In genomic region chr1:73968712-73969511, GRCm38 (mm10) we compare ENCODE assay signal across 9 mouse cellular contexts.
DNase-seq lines count a peak whose midpoint lies in the region; ATAC-seq and TF ChIP-seq lines count a peak whose summit lies in the region.
"Had no signal": no experiment of that assay in that cellular context is flagged by ENCODE, and none has a peak within 500 bp of the region (broad histone marks: within the 10 kb centered on the region; RNA-seq: fewer than 3 reads in every experiment).

No protein-coding gene starts in this region.

- 21% methylated on average over 13 of the region's 13 CpGs for WGBS in lung, embryonic 15.5 days
- 14% methylated on average over 13 of the region's 13 CpGs for WGBS in heart, embryonic 12.5 days
- WGBS in midbrain, embryonic 16.5 days = 9% methylated on average over 13 of the region's 13 CpGs
- WGBS in liver, postnatal 0 days (ENCODE audit: insufficient replicate concordance) = 66% methylated on average over 13 of the region's 13 CpGs

- H3K9ac ChIP-seq in lung, embryonic 15.5 days = no peak overlapping the region
- peak overlapping the region; percentile 42 for H3K9ac ChIP-seq in heart, embryonic 12.5 days
- no peak overlapping the region for H3K9ac ChIP-seq in midbrain, embryonic 16.5 days (ENCODE audit: low read depth, low read length)
- H3K9ac ChIP-seq in liver, postnatal 0 days (replicated peaks) = no peak overlapping the region

- H3K27me3 ChIP-seq in lung, embryonic 15.5 days = no peaks in the 10 kb centered on the region
- no peaks in the 10 kb centered on the region for H3K27me3 ChIP-seq in heart, embryonic 12.5 days (replicated peaks)
- no peaks in the 10 kb centered on the region; the same call in 1 of the 2 replicates for H3K27me3 ChIP-seq in midbrain, embryonic 16.5 days (ENCODE audit: control insufficient read depth, insufficient read depth, low read depth, low read length)
- H3K27me3 ChIP-seq in liver, postnatal 0 days (ENCODE audit: insufficient read depth, low read length) = no peaks in the 10 kb centered on the region

- no peak for TF ChIP-seq EP300 in liver, postnatal 0 days (IDR thresholded peaks at IDR 0.05; ENCODE audit: low read depth)

- H3K4me2 ChIP-seq in lung, embryonic 15.5 days = no peak overlapping the region
- H3K4me2 ChIP-seq in heart, embryonic 12.5 days = peak overlapping the region; percentile 41
- no peak overlapping the region for H3K4me2 ChIP-seq in midbrain, embryonic 16.5 days (ENCODE audit: low read length)
- no peak overlapping the region for H3K4me2 ChIP-seq in liver, postnatal 0 days (ENCODE audit: low read depth, low read length)

- peak overlapping the region; percentile 69; the same call in 1 of the 2 replicates for H3K27ac ChIP-seq in lung, embryonic 15.5 days
- peak overlapping the region; percentile 80 for H3K27ac ChIP-seq in heart, embryonic 12.5 days (ENCODE audit: poor library complexity, severe bottlenecking)
- peak overlapping the region; percentile 57; the same call in 1 of the 2 replicates for H3K27ac ChIP-seq in midbrain, embryonic 16.5 days (ENCODE audit: low read length)
- H3K27ac ChIP-seq in liver, postnatal 0 days (ENCODE audit: low read depth) = no peak overlapping the region

- H3K4me1 ChIP-seq in lung, embryonic 15.5 days = peaks cover 69% of the 10 kb centered on the region
- peaks cover 89% of the 10 kb centered on the region for H3K4me1 ChIP-seq in heart, embryonic 12.5 days (replicated peaks)
- H3K4me1 ChIP-seq in midbrain, embryonic 16.5 days (ENCODE audit: control insufficient read depth, insufficient read depth, low read length) = peaks cover 15% of the 10 kb centered on the region
- no peaks in the 10 kb centered on the region for H3K4me1 ChIP-seq in liver, postnatal 0 days (ENCODE audit: insufficient read depth)

- H3K36me3 ChIP-seq in lung, embryonic 15.5 days = peaks cover 15% of the 10 kb centered on the region
- H3K36me3 ChIP-seq in heart, embryonic 12.5 days = peaks cover 41% of the 10 kb centered on the region
- H3K36me3 ChIP-seq in midbrain, embryonic 16.5 days (ENCODE audit: control insufficient read depth, insufficient read depth, low read length) = no peaks in the 10 kb centered on the region
- peaks cover 17% of the 10 kb centered on the region for H3K36me3 ChIP-seq in liver, postnatal 0 days (replicated peaks; ENCODE audit: insufficient read depth, low read length)

- TF ChIP-seq CTCF in liver, postnatal 0 days (IDR thresholded peaks at IDR 0.05; ENCODE audit: low read depth) = no peak

- no peaks in the 10 kb centered on the region for H3K9me3 ChIP-seq in lung, embryonic 15.5 days
- H3K9me3 ChIP-seq in heart, embryonic 12.5 days (replicated peaks) = no peaks in the 10 kb centered on the region
- no peaks in the 10 kb centered on the region for H3K9me3 ChIP-seq in midbrain, embryonic 16.5 days (replicated peaks; ENCODE audit: control insufficient read depth, low read length, poor library complexity, severe bottlenecking)
- H3K9me3 ChIP-seq in liver, postnatal 0 days (ENCODE audit: low read length) = no peaks in the 10 kb centered on the region

- no peak overlapping the region for H3K4me3 ChIP-seq in lung, embryonic 15.5 days
- H3K4me3 ChIP-seq in heart, embryonic 12.5 days = no peak overlapping the region
- H3K4me3 ChIP-seq in midbrain, embryonic 16.5 days (ENCODE audit: low read depth, low read length) = no peak overlapping the region
- no peak overlapping the region for H3K4me3 ChIP-seq in liver, postnatal 0 days (ENCODE audit: low read depth, low read length)
- H3K4me3 ChIP-seq: erythroblast, embryonic 14.5 days had no signal

- ATAC-seq in lung, embryonic 15.5 days (ENCODE audit: borderline replicate concordance, extremely low read depth, low FRiP score, low TSS enrichment) = peak; percentile 6; the same call in 1 of the 2 replicates
- ATAC-seq in heart, embryonic 12.5 days (ENCODE audit: insufficient number of reproducible peaks, low FRiP score) = peak; percentile 34
- ATAC-seq in midbrain, embryonic 16.5 days = peak; percentile 70; the same call in 1 of the 2 replicates
- no peak for ATAC-seq in liver, postnatal 0 days
- no peak for ATAC-seq in cerebellum, adult (ENCODE audit: insufficient number of reproducible peaks, low FRiP score, low TSS enrichment)

- DNase-seq in lung, adult 18-20 months = no peak
- DNase-seq in kidney, postnatal 10 days = peak; percentile 66
- DNase-seq in liver, postnatal 0 days = no peak
- DNase-seq in layer of hippocampus, adult 9-10 months (ENCODE audit: low spot score) = no peak

Comparison
In these comparisons a context has a peak if more than half of its experiments do, and no peak if none do; other contexts are left out.
1. ATAC-seq: peak in lung, embryonic 15.5 days (single experiment), heart, embryonic 12.5 days (single experiment) and midbrain, embryonic 16.5 days (single experiment); none in liver, postnatal 0 days (single experiment) and cerebellum, adult (single experiment).